Mouse (Mus musculus) testis, adult 2 months (tissue): ENCODE measurements around the gene Gys2. TPM values are rescaled to one million over a fixed set of nuclear protein-coding genes. Genes with fewer than 3 reads are reported as not detected.
A peak's percentile ranks its signal among the peaks of the same experiment; 100 is the strongest.

ENCODE experiments used
- H3K27ac ChIP-seq: fragments of 200-500 bp; 2 replicates; pipeline ENCODE4 v1.5.1; 2012; ENCODE audit warnings: low read depth, low read length; ENCODE audit not compliant: control insufficient read depth, insufficient read depth
- H3K27me3 ChIP-seq: fragments of 200-500 bp; 2 replicates; pipeline ENCODE4 v1.6.1; 2012; ENCODE audit warnings: mild to moderate bottlenecking, low read length, moderate library complexity; ENCODE audit not compliant: control insufficient read depth, insufficient read depth
- H3K36me3 ChIP-seq: fragments of 200-500 bp; 2 replicates; pipeline ENCODE4 v1.6.1; 2012; ENCODE audit warnings: mild to moderate bottlenecking, low read length; ENCODE audit not compliant: control insufficient read depth, insufficient read depth
- H3K4me1 ChIP-seq: fragments of 200-500 bp; 2 replicates; pipeline ENCODE4 v1.6.1; 2012; ENCODE audit warnings: low read length; ENCODE audit not compliant: control insufficient read depth, insufficient read depth
- H3K4me3 ChIP-seq: fragments of 200-500 bp; 2 replicates; pipeline ENCODE4 v1.5.1; 2012; ENCODE audit warnings: low read depth, mild to moderate bottlenecking, low read length, moderate library complexity, mixed read lengths; ENCODE audit not compliant: control insufficient read depth
- CTCF ChIP-seq: fragments of 200-500 bp; IDR thresholded peaks from 2 replicates; pipeline ENCODE4 v1.5.1; 2012; ENCODE audit warnings: low read depth, mild to moderate bottlenecking, inconsistent platforms, low read length, moderate library complexity; ENCODE audit not compliant: control insufficient read depth, insufficient read depth, insufficient replicate concordance
- POLR2A ChIP-seq: fragments of 200-500 bp; IDR thresholded peaks from 2 replicates; pipeline ENCODE4 v1.6.1; 2012; ENCODE audit warnings: low read depth, mild to moderate bottlenecking, inconsistent platforms, low read length, moderate library complexity; ENCODE audit not compliant: control insufficient read depth
- polyA plus RNA-seq: library from polyadenylated mRNA; depleted of rRNA; stranded (reverse); fragments of >200 nt; gene quantifications from 2 replicates; pipeline ENCODE4 v1.2.3, GENCODE M21; 2012

The Gys2 gene
- polyA plus RNA-seq, 1 experiment = 0.14 TPM

GRCm38 (mm10) chr6:142395756-142396155, 77.2 kb downstream of the Gys2 start:
- H3K36me3 ChIP-seq = peaks cover 3% of the 10 kb centered on the region
- TF ChIP-seq POLR2A (no peak), CTCF (no peak)
- no peak overlapping the region for H3K4me3 ChIP-seq
- no peak overlapping the region for H3K27ac ChIP-seq
- H3K4me1 ChIP-seq = no peaks in the 10 kb centered on the region; the same call in 1 of the 2 replicates
- no peaks in the 10 kb centered on the region for H3K27me3 ChIP-seq

GRCm38 (mm10) chr6:142394669-142395068, 78.2 kb downstream of the Gys2 start:
- TF ChIP-seq POLR2A = no peak
- no peak for TF ChIP-seq CTCF

GRCm38 (mm10) chr6:142392312-142392711, 80.6 kb downstream of the Gys2 start:
- TF ChIP-seq CTCF (no peak), POLR2A (no peak)
- Histone ChIP-seq H3K27ac (no peak overlapping the region), H3K4me1 (no peaks in the 10 kb centered on the region; the same call in 1 of the 2 replicates), H3K36me3 (peaks cover 3% of the 10 kb centered on the region), H3K27me3 (no peaks in the 10 kb centered on the region), H3K4me3 (no peak overlapping the region)

More at GRCm38 (mm10) chr6:142394669-142395068, 78.2 kb downstream of the Gys2 start:
- Histone ChIP-seq H3K4me1 (no peaks in the 10 kb centered on the region; the same call in 1 of the 2 replicates), H3K27me3 (no peaks in the 10 kb centered on the region), H3K27ac (no peak overlapping the region), H3K36me3 (peaks cover 3% of the 10 kb centered on the region), H3K4me3 (no peak overlapping the region)

GRCm38 (mm10) chr6:142389101-142389500, 83.8 kb downstream of the Gys2 start:
- H3K27me3 ChIP-seq = no peaks in the 10 kb centered on the region
- H3K27ac ChIP-seq = no peak overlapping the region
- TF ChIP-seq CTCF (no peak), POLR2A (no peak)
- no peak overlapping the region for H3K4me3 ChIP-seq
- no peaks in the 10 kb centered on the region; the same call in 1 of the 2 replicates for H3K4me1 ChIP-seq
- H3K36me3 ChIP-seq = peaks cover 3% of the 10 kb centered on the region

GRCm38 (mm10) chr6:142387755-142388271, 85.1 kb downstream of the Gys2 start:
- peak overlapping the region; percentile 67 for H3K27ac ChIP-seq
- no peaks in the 10 kb centered on the region; the same call in 1 of the 2 replicates for H3K36me3 ChIP-seq
- TF ChIP-seq CTCF = no peak
- no peaks in the 10 kb centered on the region; the same call in 1 of the 2 replicates for H3K4me1 ChIP-seq
- no peaks in the 10 kb centered on the region for H3K27me3 ChIP-seq
- H3K4me3 ChIP-seq = peak overlapping the region; percentile 100

- Histone ChIP-seq H3K36me3 (no peaks in the 10 kb centered on the region; the same call in 1 of the 2 replicates), H3K4me3 (peak within 1 kb of the TSS; percentile 100), H3K27ac (peak within 1 kb of the TSS; percentile 91), H3K27me3 (no peaks in the 10 kb centered on the region), H3K4me1 (no peaks in the 10 kb centered on the region; the same call in 1 of the 2 replicates)
- TF ChIP-seq CTCF = no peak
- peak; percentile 57 for TF ChIP-seq POLR2A
Observed at GRCm38 (mm10) chr6:142387011-142387754, 85.7 kb downstream of the Gys2 start, which contains the start of the genes Recql and Golt1b. TSS of gene Recql (minus strand) at chr6:142387087. TSS of gene Golt1b (plus strand) at chr6:142387221.

- peak overlapping the region; percentile 100 for H3K4me3 ChIP-seq
- TF ChIP-seq POLR2A (no peak), CTCF (no peak)
- no peaks in the 10 kb centered on the region; the same call in 1 of the 2 replicates for H3K36me3 ChIP-seq
- no peaks in the 10 kb centered on the region; the same call in 1 of the 2 replicates for H3K4me1 ChIP-seq
- H3K27me3 ChIP-seq = no peaks in the 10 kb centered on the region
- peak overlapping the region; percentile 91 for H3K27ac ChIP-seq
Observed at GRCm38 (mm10) chr6:142386285-142387010, 86.5 kb downstream of the Gys2 start.
